Mouse (Mus musculus): ENCODE measurements around the gene Trpt1. TPM values are rescaled to one million over a fixed set of nuclear protein-coding genes. Genes with fewer than 3 reads are reported as not detected.
A peak's percentile ranks its signal among the peaks of the same experiment; 100 is the strongest.

Trpt1 gene
- polyA plus RNA-seq, 1 experiment from 2014 or later: 9.5 TPM

DNA sequence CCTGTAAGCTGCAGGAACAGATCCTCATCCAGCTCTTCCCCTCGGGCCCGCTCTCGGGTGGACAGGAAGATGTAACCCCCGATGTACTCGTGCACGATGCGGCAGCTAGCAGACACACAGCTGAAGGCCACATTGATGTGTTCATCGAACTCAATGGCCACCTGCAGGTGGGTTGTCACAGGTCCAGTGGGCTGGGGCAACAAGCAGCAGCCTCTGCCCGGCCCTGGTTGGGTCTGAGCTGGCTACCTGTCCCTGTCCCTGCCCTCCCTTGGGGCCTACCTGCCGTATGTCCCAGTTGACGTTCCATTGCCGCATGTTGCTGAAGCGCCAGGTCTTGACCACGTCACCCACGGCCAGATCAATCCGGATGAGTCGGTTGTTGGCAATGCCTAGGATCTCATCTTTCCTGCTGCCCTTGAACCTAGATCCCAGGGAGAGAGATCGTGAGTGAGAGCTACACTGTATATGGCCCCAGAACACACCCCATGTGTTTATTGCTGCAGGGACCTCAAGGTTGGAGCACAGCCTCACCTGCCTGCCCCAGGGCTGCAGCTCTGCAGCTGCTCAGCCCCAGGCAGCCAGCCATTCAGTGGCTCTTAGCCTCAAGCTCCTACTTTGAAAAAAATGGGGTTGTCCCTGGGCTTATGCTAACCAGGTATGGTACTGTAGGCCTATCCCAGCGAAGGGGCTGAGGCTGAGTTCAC is 3.6 kb downstream of the Trpt1 start:
- H3K36me3 ChIP-seq (ENCODE audit: control insufficient read depth, insufficient read depth, low read length): peaks cover 7% of the 10 kb centered on the region
- WGBS: 90% methylated on average over 19 of the region's 19 CpGs
- H3K4me1 ChIP-seq (ENCODE audit: control insufficient read depth, insufficient read depth, low read length): peaks cover 23% of the 10 kb centered on the region
- H3K27me3 ChIP-seq (replicated peaks; ENCODE audit: control insufficient read depth, insufficient read depth, low read length): no peaks in the 10 kb centered on the region
- H3K4me3 ChIP-seq (ENCODE audit: low read length): no peak overlapping the region
- no peak overlapping the region for H3K4me2 ChIP-seq (ENCODE audit: low read depth, low read length)
- peak; percentile 64 for ATAC-seq
- H3K9me3 ChIP-seq (ENCODE audit: control insufficient read depth, low read length): no peaks in the 10 kb centered on the region
- H3K9ac ChIP-seq (ENCODE audit: low read depth, low read length): no peak overlapping the region
- H3K27ac ChIP-seq (ENCODE audit: low read length): peak overlapping the region; percentile 12; the same call in 1 of the 2 replicates

DNA sequence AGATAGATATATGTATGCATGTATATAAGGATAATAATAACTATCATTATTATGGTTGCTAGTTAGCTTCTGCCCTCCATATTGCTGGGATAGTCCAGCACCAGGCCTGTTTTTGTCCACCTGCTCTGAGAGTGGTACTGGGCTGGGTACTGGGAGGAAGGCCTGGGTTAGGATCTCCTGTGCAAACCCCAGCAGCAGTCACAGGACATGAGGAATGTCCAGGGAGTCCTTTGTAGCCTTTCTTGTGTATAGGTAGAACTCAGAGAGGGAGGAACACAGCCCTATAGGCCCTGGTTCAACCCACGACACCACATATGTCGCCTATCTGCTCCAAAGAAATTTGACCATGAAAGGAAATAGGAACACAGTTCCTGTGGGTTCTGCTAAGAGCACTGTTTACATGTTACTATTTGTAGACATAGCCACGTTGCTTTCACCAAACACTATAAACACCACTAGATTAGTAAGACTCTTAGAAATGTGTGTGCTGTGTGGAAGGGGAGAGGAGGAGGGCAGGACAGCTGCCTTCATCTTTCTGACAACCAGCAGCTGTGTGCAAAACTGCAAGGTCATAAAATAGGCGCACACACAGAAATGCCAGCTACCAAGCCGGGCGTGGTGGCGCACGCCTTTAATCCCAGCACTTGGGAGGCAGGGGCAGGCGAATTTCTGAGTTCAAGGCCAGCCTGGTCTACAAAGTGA is 11.1 kb downstream of the Trpt1 start:
- ATAC-seq: peak; percentile 61
- Histone ChIP-seq H3K27me3 (replicated peaks; ENCODE audit: control insufficient read depth, insufficient read depth, low read length) (no peaks in the 10 kb centered on the region), H3K4me1 (ENCODE audit: control insufficient read depth, insufficient read depth, low read length) (no peaks in the 10 kb centered on the region), H3K36me3 (ENCODE audit: control insufficient read depth, insufficient read depth, low read length) (no peaks in the 10 kb centered on the region), H3K4me2 (ENCODE audit: low read depth, low read length) (no peak overlapping the region), H3K9me3 (ENCODE audit: control insufficient read depth, low read length) (no peaks in the 10 kb centered on the region), H3K9ac (ENCODE audit: low read depth, low read length) (no peak overlapping the region), H3K4me3 (ENCODE audit: low read length) (no peak overlapping the region), H3K27ac (ENCODE audit: low read length) (peak overlapping the region; percentile 72)
- 52% methylated on average over 9 of the region's 9 CpGs for WGBS

DNA sequence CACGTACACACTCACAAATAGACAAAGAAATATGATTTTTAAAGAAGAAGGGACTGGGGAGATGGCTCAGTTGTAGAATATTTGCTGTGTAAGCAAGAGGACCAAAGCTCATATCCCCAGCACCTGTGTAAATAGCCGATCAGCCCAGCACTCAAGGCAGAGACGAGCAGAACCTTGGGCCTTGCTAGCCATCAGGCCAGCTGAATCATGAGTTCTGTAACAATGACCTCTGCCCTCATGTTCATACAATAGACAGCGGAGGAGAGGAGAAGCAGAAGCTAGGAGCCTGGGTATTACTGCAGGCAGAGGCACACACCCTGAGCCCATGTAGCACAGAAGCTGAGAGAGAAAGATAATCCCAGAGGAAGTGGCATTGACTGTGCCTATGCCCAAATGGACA is 16.5 kb downstream of the Trpt1 start:
- ATAC-seq: peak; percentile 38; the same call in 1 of the 2 replicates
- Histone ChIP-seq H3K27ac (ENCODE audit: low read length) (no peak overlapping the region), H3K36me3 (ENCODE audit: control insufficient read depth, insufficient read depth, low read length) (no peaks in the 10 kb centered on the region)

DNA sequence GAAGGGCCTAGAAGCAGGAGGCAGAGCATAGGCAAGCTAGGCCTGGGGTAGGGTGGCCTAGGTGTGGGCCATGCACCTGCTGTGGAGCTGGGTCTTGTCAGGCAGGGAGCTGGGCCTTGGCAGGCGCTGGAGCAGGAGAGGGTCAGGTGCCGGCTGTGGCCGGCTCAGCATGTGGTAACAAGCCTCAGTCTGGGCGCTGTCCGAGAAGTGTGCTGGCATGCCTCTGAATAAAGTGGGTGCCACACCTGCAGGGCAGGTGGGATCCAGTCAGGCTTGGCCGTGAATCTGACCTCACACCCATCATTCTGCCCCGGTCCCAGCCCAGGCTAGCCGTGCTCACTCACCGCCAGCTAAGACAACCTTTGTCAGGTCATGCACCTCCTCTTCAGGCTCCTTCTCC is 18.1 kb downstream of the Trpt1 start:
- H3K9me3 ChIP-seq (ENCODE audit: control insufficient read depth, low read length): no peaks in the 10 kb centered on the region
- H3K4me3 ChIP-seq (ENCODE audit: low read length): no peak overlapping the region
- H3K4me2 ChIP-seq (ENCODE audit: low read depth, low read length): no peak overlapping the region
- H3K27me3 ChIP-seq (replicated peaks; ENCODE audit: control insufficient read depth, insufficient read depth, low read length): no peaks in the 10 kb centered on the region
- no peaks in the 10 kb centered on the region for H3K36me3 ChIP-seq (ENCODE audit: control insufficient read depth, insufficient read depth, low read length)
- WGBS: 88% methylated on average over 9 of the region's 9 CpGs
- no peak for ATAC-seq
- no peak overlapping the region for H3K9ac ChIP-seq (ENCODE audit: low read depth, low read length)
- H3K27ac ChIP-seq (ENCODE audit: low read length): no peak overlapping the region
- no peaks in the 10 kb centered on the region; the same call in 1 of the 2 replicates for H3K4me1 ChIP-seq (ENCODE audit: control insufficient read depth, insufficient read depth, low read length)

More for the DNA sequence above, 16.5 kb downstream of the Trpt1 start:
- WGBS: 66% methylated on average over 4 of the region's 4 CpGs
- Histone ChIP-seq H3K4me1 (ENCODE audit: control insufficient read depth, insufficient read depth, low read length) (no peaks in the 10 kb centered on the region), H3K4me3 (ENCODE audit: low read length) (no peak overlapping the region), H3K9ac (ENCODE audit: low read depth, low read length) (no peak overlapping the region), H3K27me3 (replicated peaks; ENCODE audit: control insufficient read depth, insufficient read depth, low read length) (no peaks in the 10 kb centered on the region), H3K9me3 (ENCODE audit: control insufficient read depth, low read length) (no peaks in the 10 kb centered on the region), H3K4me2 (ENCODE audit: low read depth, low read length) (no peak overlapping the region)

- Histone ChIP-seq H3K4me2 (ENCODE audit: low read depth, low read length) (no peak overlapping the region), H3K4me1 (ENCODE audit: control insufficient read depth, insufficient read depth, low read length) (no peaks in the 10 kb centered on the region; the same call in 1 of the 2 replicates), H3K27ac (ENCODE audit: low read length) (no peak overlapping the region), H3K36me3 (ENCODE audit: control insufficient read depth, insufficient read depth, low read length) (no peaks in the 10 kb centered on the region), H3K4me3 (ENCODE audit: low read length) (no peak overlapping the region), H3K27me3 (replicated peaks; ENCODE audit: control insufficient read depth, insufficient read depth, low read length) (no peaks in the 10 kb centered on the region), H3K9me3 (ENCODE audit: control insufficient read depth, low read length) (no peaks in the 10 kb centered on the region), H3K9ac (ENCODE audit: low read depth, low read length) (no peak overlapping the region)
- 90% methylated on average over 20 of the region's 20 CpGs for WGBS
- ATAC-seq: no peak
These were observed 18.7 kb downstream of the Trpt1 start for GRCm38 (mm10) chr19:7014481-7015135.

- ATAC-seq: 0 out of 2 replicates have a peak, but pooled peaks have one; percentile 24
- WGBS: 78% methylated on average over 12 of the region's 12 CpGs
- no peak overlapping the region for H3K4me2 ChIP-seq (ENCODE audit: low read depth, low read length)
- no peaks in the 10 kb centered on the region for H3K9me3 ChIP-seq (ENCODE audit: control insufficient read depth, low read length)
- H3K27me3 ChIP-seq (replicated peaks; ENCODE audit: control insufficient read depth, insufficient read depth, low read length): no peaks in the 10 kb centered on the region
- 0 out of 2 replicates have a peak overlapping the region, but pooled peaks have one; percentile 27 for H3K9ac ChIP-seq (ENCODE audit: low read depth, low read length)
- no peak overlapping the region for H3K27ac ChIP-seq (ENCODE audit: low read length)
- no peak overlapping the region for H3K4me3 ChIP-seq (ENCODE audit: low read length)
- no peaks in the 10 kb centered on the region; the same call in 1 of the 2 replicates for H3K4me1 ChIP-seq (ENCODE audit: control insufficient read depth, insufficient read depth, low read length)
- H3K36me3 ChIP-seq (ENCODE audit: control insufficient read depth, insufficient read depth, low read length): peaks cover 14% of the 10 kb centered on the region
These were observed 21.9 kb downstream of the Trpt1 start for GRCm38 (mm10) chr19:7017541-7018457.

GRCm38 (mm10) chr19:7018546-7018945 is 22.6 kb downstream of the Trpt1 start:
- Histone ChIP-seq H3K27ac (ENCODE audit: low read length) (0 out of 2 replicates have a peak overlapping the region, but pooled peaks have one; percentile 58), H3K4me3 (ENCODE audit: low read length) (peak overlapping the region; percentile 13), H3K9ac (ENCODE audit: low read depth, low read length) (no peak overlapping the region; the same call in 1 of the 2 replicates), H3K27me3 (replicated peaks; ENCODE audit: control insufficient read depth, insufficient read depth, low read length) (no peaks in the 10 kb centered on the region), H3K9me3 (ENCODE audit: control insufficient read depth, low read length) (no peaks in the 10 kb centered on the region), H3K36me3 (ENCODE audit: control insufficient read depth, insufficient read depth, low read length) (peaks cover 17% of the 10 kb centered on the region), H3K4me1 (ENCODE audit: control insufficient read depth, insufficient read depth, low read length) (no peaks in the 10 kb centered on the region; the same call in 1 of the 2 replicates), H3K4me2 (ENCODE audit: low read depth, low read length) (no peak overlapping the region)
- ATAC-seq: no peak
- 91% methylated on average over 11 of the region's 11 CpGs for WGBS

GRCm38 (mm10) chr19:7019191-7019590 is 23.3 kb downstream of the Trpt1 start, which contains the start of gene Fermt3:
Gene Fermt3 (minus strand): TSS chr19:7019469.
- Histone ChIP-seq H3K9ac (ENCODE audit: low read depth, low read length) (peak within 1 kb of the TSS; percentile 27; the same call in 1 of the 2 replicates), H3K4me3 (ENCODE audit: low read length) (peak within 1 kb of the TSS; percentile 13)

More at GRCm38 (mm10) chr19:7019191-7019590, 23.3 kb downstream of the Trpt1 start, which contains the start of gene Fermt3:
- Histone ChIP-seq H3K9me3 (ENCODE audit: control insufficient read depth, low read length) (no peaks in the 10 kb centered on the region), H3K27ac (ENCODE audit: low read length) (peak within 1 kb of the TSS; percentile 58), H3K4me1 (ENCODE audit: control insufficient read depth, insufficient read depth, low read length) (no peaks in the 10 kb centered on the region; the same call in 1 of the 2 replicates), H3K27me3 (replicated peaks; ENCODE audit: control insufficient read depth, insufficient read depth, low read length) (no peaks in the 10 kb centered on the region), H3K36me3 (ENCODE audit: control insufficient read depth, insufficient read depth, low read length) (peaks cover 21% of the 10 kb centered on the region), H3K4me2 (ENCODE audit: low read depth, low read length) (no peak within 1 kb of the TSS)
- peak; percentile 81 for ATAC-seq
- 78% methylated on average over 5 of the region's 5 CpGs for WGBS
